Mouse (Mus musculus) layer of hippocampus, adult 6 months (tissue): ENCODE data around the gene Stip1. TPM values are rescaled to one million over a fixed set of nuclear protein-coding genes. Genes with fewer than 3 reads are reported as not detected.

Experiments
- long read RNA-seq, 2 experiments: library from polyadenylated mRNA; unstranded; transcript quantifications; one replicate each; pipeline ENCODE4 v2.0.0; 2019 to 2020
- polyA plus RNA-seq: library from polyadenylated mRNA; unstranded; fragments of <200 nt; fragmentation: Nextera tagmentation; gene quantifications from 2 replicates; pipeline ENCODE4 v1.2.3, GENCODE M21; 2021

Stip1 gene
- polyA plus RNA-seq, result 119 and 128 TPM in 2 replicates
- long read RNA-seq, experiment 1, transcript Stip1-201 (14 exons, 2,108 nt), result major isoform, 273 of 326 reads
- long read RNA-seq, experiment 1, partial matches to known transcripts, result 43 of 326 reads
- long read RNA-seq, experiment 1, other reads (novel, unspliced or antisense), result 10 of 326 reads
- long read RNA-seq, experiment 2, transcript Stip1-201 (14 exons, 2,108 nt), result major isoform, 1,240 of 1,307 reads
- long read RNA-seq, experiment 2, partial matches to known transcripts, result 40 of 1,307 reads
- long read RNA-seq, experiment 2, other reads (novel, unspliced or antisense), result 27 of 1,307 reads

GRCm38 (mm10) chr19:7039841-7040636, at the start of gene Stip1:
Stip1 (minus strand) TSS chr19:7039967.

GRCm38 (mm10) chr19:7056248-7057087, 16.7 kb upstream of the Stip1 start, which contains the start of gene Macrod1:
Macrod1 (plus strand) TSS chr19:7056810.

GRCm38 (mm10) chr19:7019191-7019590, 20.6 kb downstream of the Stip1 start, which contains the start of gene Fermt3:
Fermt3 (minus strand) TSS chr19:7019469.

GRCm38 (mm10) chr19:6996006-6996405, 43.8 kb downstream of the Stip1 start, which contains the start of the genes Nudt22 and Trpt1:
Nudt22 (minus strand) TSS chr19:6996117.
Trpt1 (plus strand) TSS chr19:6996131.

GRCm38 (mm10) chr19:6992011-6992858, 47.5 kb downstream of the Stip1 start, which contains the start of gene Dnajc4:
Dnajc4 (minus strand) TSS chr19:6992572.

DNA sequence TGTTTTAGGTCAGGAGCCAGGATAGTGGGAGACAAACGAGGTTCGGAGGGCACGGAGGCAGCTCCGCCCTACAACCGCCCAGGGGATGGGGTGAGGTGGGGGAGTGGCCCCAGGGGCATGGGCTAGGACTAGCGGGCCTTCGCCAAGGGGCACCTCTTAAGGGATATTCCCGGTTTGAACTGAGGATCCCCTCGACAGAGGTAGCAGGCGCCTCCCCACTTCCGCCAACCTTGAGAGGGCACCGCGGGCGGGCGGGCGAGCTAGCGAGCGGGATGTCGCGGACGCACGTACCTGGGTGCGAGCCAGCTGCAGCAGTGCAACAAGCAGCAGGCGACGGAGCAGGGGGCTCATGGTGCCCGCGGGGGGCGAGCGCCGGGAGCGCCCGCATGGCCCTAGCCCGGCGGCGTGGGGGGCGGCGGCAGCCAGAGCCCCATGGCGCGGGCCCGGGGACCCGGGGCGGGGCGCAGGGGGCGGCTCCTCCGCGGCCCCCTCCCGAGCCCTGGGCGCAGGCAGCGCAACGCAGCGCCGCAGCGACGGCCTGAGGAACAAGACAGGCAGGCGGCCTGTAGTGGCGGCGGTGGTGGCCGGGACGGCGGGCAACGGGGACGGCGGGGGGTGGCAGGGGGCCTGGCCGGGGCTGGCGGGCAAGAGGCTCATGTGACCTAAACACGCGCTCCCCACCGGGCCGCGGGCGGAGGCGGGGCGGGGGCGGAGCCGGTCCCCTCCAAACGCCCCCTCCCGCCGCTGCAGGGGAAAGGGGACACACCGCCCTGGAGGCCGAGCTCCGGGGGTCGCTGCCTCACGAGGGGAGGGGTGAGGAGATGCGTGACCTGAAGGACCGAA, 52.5 kb downstream of the Stip1 start, which contains the start of gene Vegfb:
TSS of gene Vegfb (minus strand) at position 591 of the 843 bp plus-strand sequence.

GRCm38 (mm10) chr19:6980381-6981093, 59.2 kb downstream of the Stip1 start, which contains the start of gene Fkbp2:
Fkbp2 (minus strand) TSS chr19:6980501.

GRCm38 (mm10) chr19:6975537-6976521, 63.9 kb downstream of the Stip1 start, which contains the start of gene Plcb3:
Plcb3 (minus strand) TSS chr19:6976470.

DNA sequence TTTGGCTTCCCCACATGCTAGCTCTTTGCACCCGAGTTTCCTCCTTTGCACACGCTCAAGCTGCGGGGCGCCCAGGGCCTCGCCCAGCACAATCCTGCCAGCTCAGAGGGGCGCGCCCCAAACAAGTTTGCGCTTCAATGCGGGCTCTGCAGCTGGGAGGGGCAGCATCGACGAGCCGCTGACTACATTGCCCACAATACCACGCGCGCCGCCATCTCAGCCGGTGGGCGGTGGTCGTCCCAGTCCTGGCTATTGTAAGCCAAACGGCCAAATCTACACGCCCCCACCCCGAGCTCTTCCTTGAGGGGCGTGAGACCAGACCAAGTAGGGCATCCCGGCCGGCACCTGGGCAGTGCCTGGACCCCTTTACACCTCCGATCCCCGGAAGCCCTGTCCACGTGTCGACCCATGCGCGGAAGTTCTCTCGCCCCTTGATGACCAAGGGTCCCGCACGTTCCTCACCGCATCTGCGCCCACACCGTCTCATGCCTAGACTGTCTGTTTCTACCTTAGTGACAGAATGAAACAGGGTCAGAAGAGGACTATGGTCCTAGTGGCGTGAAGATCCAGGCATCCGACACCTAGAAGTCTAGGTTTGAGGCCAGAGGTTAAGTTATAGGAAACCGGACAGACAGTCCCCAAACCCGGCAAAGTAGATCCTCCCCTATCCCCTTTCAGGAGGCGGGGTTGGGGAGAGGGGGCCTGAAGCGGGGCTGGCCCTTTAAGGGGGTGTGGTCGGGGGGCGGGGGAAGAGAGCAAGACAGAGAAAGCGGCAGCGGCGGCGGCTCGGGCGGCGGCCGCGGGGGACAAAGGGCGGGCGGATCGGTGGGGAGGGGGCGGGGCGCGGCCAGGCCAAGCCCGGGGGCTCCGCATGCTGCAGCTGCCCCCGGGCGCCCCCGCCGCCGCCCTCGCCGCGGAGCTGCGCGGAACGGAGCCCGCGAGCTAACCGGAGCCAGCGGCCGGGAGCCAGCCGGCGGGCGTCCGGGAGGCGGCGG, 65.3 kb downstream of the Stip1 start, which contains the start of gene Ppp1r14b:
TSS of gene Ppp1r14b (plus strand) at position 758 of the 995 bp plus-strand sequence.

Other genes starting within 250 kb of the Stip1 start
- gene Rps6ka4, start 199.3 kb downstream of the Stip1 start, polyA plus RNA-seq, result 28.5 and 31.7 TPM in 2 replicates
- 1.4 and 1.6 TPM in 2 replicates for gene Ccdc88b, start 181.8 kb downstream of the Stip1 start, polyA plus RNA-seq
- gene Trmt112, start 130.3 kb downstream of the Stip1 start, polyA plus RNA-seq, result 133 and 145 TPM in 2 replicates
- gene Prdx5, start 129.9 kb downstream of the Stip1 start, polyA plus RNA-seq, result 774 and 793 TPM in 2 replicates
- 3.2 and 3.4 TPM in 2 replicates for gene Esrra, start 118.2 kb downstream of the Stip1 start, polyA plus RNA-seq
- 4.3 TPM in 2 replicates for gene Catsperz, start 114.6 kb downstream of the Stip1 start, polyA plus RNA-seq
- gene Kcnk4, start 105.5 kb downstream of the Stip1 start, polyA plus RNA-seq, result 10.4 and 12.2 TPM in 2 replicates
- 47.9 and 48.1 TPM in 2 replicates for gene Bad, start 98.1 kb downstream of the Stip1 start, polyA plus RNA-seq
- gene Gpr137, start 97.5 kb downstream of the Stip1 start, polyA plus RNA-seq, result 18.3 and 23.0 TPM in 2 replicates
- gene Ppp1r14b, start 65.0 kb downstream of the Stip1 start, polyA plus RNA-seq, result 23.4 and 26.0 TPM in 2 replicates
- 8.5 and 8.6 TPM in 2 replicates for gene Plcb3, start 63.5 kb downstream of the Stip1 start, polyA plus RNA-seq
- 284 and 296 TPM in 2 replicates for gene Fkbp2, start 59.5 kb downstream of the Stip1 start, polyA plus RNA-seq
- gene Vegfb, start 52.3 kb downstream of the Stip1 start, polyA plus RNA-seq, result 74.0 and 88.5 TPM in 2 replicates
- 27.6 and 28.0 TPM in 2 replicates for gene Dnajc4, start 47.4 kb downstream of the Stip1 start, polyA plus RNA-seq
- 17.2 and 17.7 TPM in 2 replicates for gene Nudt22, start 43.9 kb downstream of the Stip1 start, polyA plus RNA-seq
- gene Trpt1, start 43.8 kb downstream of the Stip1 start, polyA plus RNA-seq, result 18.7 and 22.7 TPM in 2 replicates
- 3.8 and 4.5 TPM in 2 replicates for gene Fermt3, start 20.5 kb downstream of the Stip1 start, polyA plus RNA-seq
- 3.4 and 3.9 TPM in 2 replicates for gene Macrod1, start 16.8 kb upstream of the Stip1 start, polyA plus RNA-seq
- 2.2 and 2.6 TPM in 2 replicates for gene Flrt1, start 65.8 kb upstream of the Stip1 start, polyA plus RNA-seq
- gene Otub1, start 166.3 kb upstream of the Stip1 start, polyA plus RNA-seq, result 740 and 803 TPM in 2 replicates
- gene Cox8a, start 177.6 kb upstream of the Stip1 start, polyA plus RNA-seq, result 7,358 and 7,691 TPM in 2 replicates
- 8.5 and 9.4 TPM in 2 replicates for gene Naa40, start 201.2 kb upstream of the Stip1 start, polyA plus RNA-seq
- 0.74 and 0.99 TPM in 2 replicates for gene Rcor2, start 227.4 kb upstream of the Stip1 start, polyA plus RNA-seq